Mouse (Mus musculus) 416B (cell line): ENCODE results near the gene D430042O09Rik.

Experiments
- DNase-seq: peaks from one replicate; pipeline ENCODE4 v3.0.0; 2011; ENCODE audit warnings: low read depth

The D430042O09Rik gene

GRCm38 (mm10) chr7:125812721-125813120 is 105.0 kb downstream of the D430042O09Rik start:
- no peak for DNase-seq

- no peak for DNase-seq
These were observed 108.0 kb downstream of the D430042O09Rik start for GRCm38 (mm10) chr7:125815733-125816132.

- DNase-seq = no peak
These were observed 110.6 kb downstream of the D430042O09Rik start for GRCm38 (mm10) chr7:125818301-125818712.

GRCm38 (mm10) chr7:125820233-125820632 is 112.5 kb downstream of the D430042O09Rik start:
- DNase-seq = peak; percentile 44

- no peak for DNase-seq
These were observed 118.7 kb downstream of the D430042O09Rik start for GRCm38 (mm10) chr7:125826425-125826824.

- DNase-seq = no peak
These were observed 119.2 kb downstream of the D430042O09Rik start for GRCm38 (mm10) chr7:125826887-125827286.

GRCm38 (mm10) chr7:125827420-125827819 is 119.7 kb downstream of the D430042O09Rik start:
- no peak for DNase-seq

GRCm38 (mm10) chr7:125828561-125828960 is 120.9 kb downstream of the D430042O09Rik start:
- DNase-seq = no peak

GRCm38 (mm10) chr7:125829121-125829666 is 121.5 kb downstream of the D430042O09Rik start:
- DNase-seq = no peak

GRCm38 (mm10) chr7:125832767-125833166 is 125.1 kb downstream of the D430042O09Rik start:
- DNase-seq = peak; percentile 9

- DNase-seq = no peak
These were observed 125.8 kb downstream of the D430042O09Rik start for GRCm38 (mm10) chr7:125833471-125833870.

GRCm38 (mm10) chr7:125838078-125838742 is 130.5 kb downstream of the D430042O09Rik start:
- DNase-seq = no peak

- DNase-seq = no peak
These were observed 137.9 kb downstream of the D430042O09Rik start for GRCm38 (mm10) chr7:125845611-125846010.

GRCm38 (mm10) chr7:125846866-125847527 is 139.3 kb downstream of the D430042O09Rik start:
- DNase-seq = no peak

GRCm38 (mm10) chr7:125847528-125847866 is 139.8 kb downstream of the D430042O09Rik start:
- peak; percentile 45 for DNase-seq

- no peak for DNase-seq
These were observed 151.9 kb downstream of the D430042O09Rik start for GRCm38 (mm10) chr7:125859564-125859963.

- no peak for DNase-seq
These were observed 152.7 kb downstream of the D430042O09Rik start for GRCm38 (mm10) chr7:125860421-125860820.

- DNase-seq = no peak
These were observed 156.3 kb downstream of the D430042O09Rik start for GRCm38 (mm10) chr7:125864026-125864425.

- no peak for DNase-seq
These were observed 157.5 kb downstream of the D430042O09Rik start for GRCm38 (mm10) chr7:125865234-125865633.

GRCm38 (mm10) chr7:125868570-125868969 is 160.9 kb downstream of the D430042O09Rik start:
- DNase-seq = no peak

- DNase-seq = no peak
These were observed 163.9 kb downstream of the D430042O09Rik start for GRCm38 (mm10) chr7:125871404-125872201.

- no peak for DNase-seq
These were observed 164.5 kb downstream of the D430042O09Rik start for GRCm38 (mm10) chr7:125872202-125872580.

GRCm38 (mm10) chr7:125872874-125873273 is 165.2 kb downstream of the D430042O09Rik start:
- DNase-seq = no peak
